Mouse (Mus musculus) thymus, postnatal 10 days (tissue): Measurements from ENCODE around the gene Uso1.

ENCODE experiments used
- DNase-seq, 2 experiments: peaks; one replicate each; pipeline ENCODE4 v3.0.0; 2021; ENCODE audit warnings: low spot score in 2 of 2

Uso1 gene

GRCm38 (mm10) chr5:92196895-92197811 lies 59.4 kb downstream of the Uso1 start:
- no peak for DNase-seq

GRCm38 (mm10) chr5:92198266-92198665 lies 60.5 kb downstream of the Uso1 start:
- no peak for DNase-seq

GRCm38 (mm10) chr5:92204162-92205036 lies 66.7 kb downstream of the Uso1 start:
- no peak for DNase-seq

GRCm38 (mm10) chr5:92205184-92205583 lies 67.4 kb downstream of the Uso1 start:
- no peak for DNase-seq

- no peak for DNase-seq
These were observed 68.0 kb downstream of the Uso1 start for GRCm38 (mm10) chr5:92205706-92206105.

GRCm38 (mm10) chr5:92206121-92206520 lies 68.4 kb downstream of the Uso1 start:
- DNase-seq: no peak

GRCm38 (mm10) chr5:92210205-92210604 lies 72.5 kb downstream of the Uso1 start:
- no peak for DNase-seq

GRCm38 (mm10) chr5:92212231-92212630 lies 74.5 kb downstream of the Uso1 start:
- DNase-seq: no peak

- DNase-seq: no peak
These were observed 77.6 kb downstream of the Uso1 start, which contains the start of gene U90926 for GRCm38 (mm10) chr5:92215308-92215707. Gene U90926 (minus strand): TSS chr5:92215408.

- DNase-seq: no peak
These were observed 81.4 kb downstream of the Uso1 start for GRCm38 (mm10) chr5:92218915-92219793.

- DNase-seq: no peak
These were observed 82.1 kb downstream of the Uso1 start for GRCm38 (mm10) chr5:92219826-92220225.

GRCm38 (mm10) chr5:92220287-92220902 lies 82.7 kb downstream of the Uso1 start:
- no peak for DNase-seq

GRCm38 (mm10) chr5:92227782-92228181 lies 90.0 kb downstream of the Uso1 start:
- no peak for DNase-seq

GRCm38 (mm10) chr5:92228776-92229175 lies 91.0 kb downstream of the Uso1 start:
- DNase-seq: no peak

- DNase-seq: no peak
These were observed 91.8 kb downstream of the Uso1 start for GRCm38 (mm10) chr5:92229514-92229913.

GRCm38 (mm10) chr5:92230306-92230705 lies 92.6 kb downstream of the Uso1 start:
- no peak for DNase-seq

- no peak for DNase-seq
These were observed 94.1 kb downstream of the Uso1 start for GRCm38 (mm10) chr5:92231836-92232235.

- no peak for DNase-seq
These were observed 95.6 kb downstream of the Uso1 start for GRCm38 (mm10) chr5:92233366-92233765.

- no peak for DNase-seq
These were observed 97.3 kb downstream of the Uso1 start for GRCm38 (mm10) chr5:92234939-92235557.
